Mouse (Mus musculus) CH12F3 (cell line): ENCODE measurements around the gene Mnat1.
"Not testable (repeated sequence)": the region's sequence is repeated elsewhere in the genome, so short reads cannot be mapped to it uniquely, and the experiment has no call there.

Experiments used
- in situ Hi-C: fragments of 300-500 bp; cut with MboI; formaldehyde crosslinking; loops from 2 replicates; pipeline ENCODE4 v1.14.3; 2020; ENCODE audit warnings: low sequenced_read_pairs

The Mnat1 gene

GRCm38 (mm10) chr12:73123093-73124041, at the start of gene Mnat1:
Mnat1 (plus strand) TSS chr12:73123717.
- in situ Hi-C loops: no loop called here

GRCm38 (mm10) chr12:73081828-73082227, 41.7 kb upstream of the Mnat1 start:
- in situ Hi-C loops: not testable (repeated sequence)

GRCm38 (mm10) chr12:73083773-73084172, 39.7 kb upstream of the Mnat1 start:
- in situ Hi-C loops: no loop called here

- in situ Hi-C loops: no loop called here
Observed at GRCm38 (mm10) chr12:73085739-73086630, 37.5 kb upstream of the Mnat1 start.

GRCm38 (mm10) chr12:73087086-73087485, 36.4 kb upstream of the Mnat1 start:
- in situ Hi-C loops: no loop called here

- in situ Hi-C loops: no loop called here
Observed at GRCm38 (mm10) chr12:73088500-73088899, 35.0 kb upstream of the Mnat1 start.

- in situ Hi-C loops: no loop called here
Observed at GRCm38 (mm10) chr12:73088911-73089310, 34.6 kb upstream of the Mnat1 start.

- in situ Hi-C loops: no loop called here
Observed at GRCm38 (mm10) chr12:73090672-73091335, 32.7 kb upstream of the Mnat1 start.

- in situ Hi-C loops: no loop called here
Observed at GRCm38 (mm10) chr12:73094189-73094588, 29.3 kb upstream of the Mnat1 start.

GRCm38 (mm10) chr12:73094605-73095004, 28.9 kb upstream of the Mnat1 start:
- in situ Hi-C loops: no loop called here

- in situ Hi-C loops: not testable (repeated sequence)
Observed at GRCm38 (mm10) chr12:73096177-73096576, 27.3 kb upstream of the Mnat1 start.

- in situ Hi-C loops: no loop called here
Observed at GRCm38 (mm10) chr12:73098593-73098992, 24.9 kb upstream of the Mnat1 start.

GRCm38 (mm10) chr12:73103713-73104112, 19.8 kb upstream of the Mnat1 start:
- in situ Hi-C loops: no loop called here

- in situ Hi-C loops: no loop called here
Observed at GRCm38 (mm10) chr12:73107821-73108220, 15.7 kb upstream of the Mnat1 start.

- in situ Hi-C loops: no loop called here
Observed at GRCm38 (mm10) chr12:73110431-73111111, 12.9 kb upstream of the Mnat1 start.

- in situ Hi-C loops: no loop called here
Observed at GRCm38 (mm10) chr12:73111561-73112325, 11.8 kb upstream of the Mnat1 start.

GRCm38 (mm10) chr12:73112326-73113087, 11.0 kb upstream of the Mnat1 start:
- in situ Hi-C loops: no loop called here

GRCm38 (mm10) chr12:73113196-73113595, 10.3 kb upstream of the Mnat1 start, which contains the start of gene Six4:
Six4 (minus strand) TSS chr12:73113456.
- in situ Hi-C loops: no loop called here

GRCm38 (mm10) chr12:73125250-73125649, 1.7 kb downstream of the Mnat1 start:
- in situ Hi-C loops: no loop called here
